Mouse (Mus musculus): ENCODE measurements at regions not wholly inside any gene's neighbourhood (a gene's known extent, or its start where the extent isn't known, plus 50 kb on each side); places are given as distances from the start of the nearest gene placed in this dataset.

GRCm38 (mm10) chr3:115772676-115773075, 57.8 kb upstream of the S1pr1 start:
- no peak for TF ChIP-seq POLR2A (IDR thresholded peaks at IDR 0.05; ENCODE audit: insufficient read depth, low read length)
- TF ChIP-seq EP300 (IDR thresholded peaks at IDR 0.05; ENCODE audit: insufficient read depth, low read depth, low read length) = no peak
- TF ChIP-seq CTCF (IDR thresholded peaks at IDR 0.05; ENCODE audit: low read depth, low read length) = no peak
